Mouse (Mus musculus): ENCODE measurements at regions not wholly inside any gene's neighbourhood (a gene's known extent, or its start where the extent isn't known, plus 50 kb on each side); places are given as distances from the start of the nearest gene placed in this dataset.
"Not testable (repeated sequence)": the region's sequence is repeated elsewhere in the genome, so short reads cannot be mapped to it uniquely, and the experiment has no call there.

DNA sequence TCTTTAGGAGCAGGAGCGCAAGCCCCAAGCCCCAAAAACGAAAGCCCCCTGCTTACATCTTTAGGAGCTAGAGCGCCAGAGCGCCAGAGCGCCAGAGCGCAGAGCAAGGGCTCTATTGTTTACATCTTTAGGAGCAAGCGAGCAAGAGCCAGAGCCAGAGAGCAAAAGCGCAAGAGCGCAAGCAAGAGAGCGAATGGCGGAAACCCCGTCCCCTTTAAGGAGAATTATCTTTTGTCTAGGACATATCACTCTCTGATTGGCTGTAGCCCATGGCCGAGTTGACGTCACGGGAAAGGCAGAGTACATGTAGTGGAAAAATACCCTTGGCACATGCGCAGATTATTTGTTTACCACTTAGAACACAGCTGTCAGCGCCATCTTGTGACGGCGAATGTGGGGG, 269.7 kb upstream of the Smim15 start:
- DNase-seq (ENCODE audit: low spot score in 2 of 2): not testable (repeated sequence)

GRCm38 (mm10) chr13:107767262-107767624, 277.0 kb upstream of the Smim15 start:
- DNase-seq (ENCODE audit: low spot score in 2 of 2): no peak

DNA sequence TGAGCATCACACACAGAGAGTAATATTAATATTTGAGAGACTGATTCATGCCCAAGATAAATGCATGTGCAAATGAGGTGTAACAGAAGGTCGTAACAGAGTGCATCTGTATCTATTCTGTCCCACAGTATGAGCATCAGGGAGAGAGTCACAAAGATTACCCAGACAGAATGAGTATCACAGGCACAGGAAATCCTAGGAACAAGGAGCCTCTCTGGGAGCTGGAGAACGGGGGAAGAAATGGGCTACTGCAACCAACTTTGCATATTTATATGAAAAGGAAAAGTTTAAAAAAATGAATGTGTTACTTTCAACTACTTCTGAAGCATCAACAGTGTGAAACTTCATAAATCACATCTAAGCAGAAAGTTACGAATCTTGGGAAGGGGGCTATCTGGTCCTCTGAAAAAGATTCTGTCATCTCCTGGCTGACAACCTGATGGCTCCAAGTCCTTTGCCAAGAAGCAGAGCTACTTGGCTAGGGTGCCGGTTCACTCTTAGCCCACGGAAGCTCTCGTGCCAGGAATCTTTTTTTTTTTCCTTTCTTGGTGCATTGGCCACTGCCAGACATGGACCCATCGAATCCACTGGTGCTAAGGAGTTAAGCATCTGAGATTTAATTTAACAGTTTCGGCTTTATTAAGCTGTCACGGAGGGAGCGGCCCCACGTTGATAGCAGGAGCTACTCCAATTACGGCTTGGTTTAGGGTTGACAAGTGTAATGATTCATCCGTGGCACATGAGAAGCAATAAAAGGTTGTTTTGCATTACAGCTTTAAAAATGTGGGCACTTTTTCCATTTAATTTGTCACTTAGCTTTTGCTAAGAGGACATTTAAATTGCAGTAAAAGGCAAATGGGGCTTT, 277.6 kb upstream of the Smim15 start:
- DNase-seq (ENCODE audit: low spot score in 2 of 2): peak in 1 of 2 experiments; percentile 33

GRCm38 (mm10) chr13:107763911-107764310, 280.3 kb upstream of the Smim15 start:
- no peak for DNase-seq (ENCODE audit: low spot score in 2 of 2)

GRCm38 (mm10) chr13:107760511-107760910, 283.7 kb upstream of the Smim15 start:
- DNase-seq (ENCODE audit: low spot score in 2 of 2): no peak

- no peak for DNase-seq (ENCODE audit: low spot score in 2 of 2)
These were observed 285.7 kb upstream of the Smim15 start for GRCm38 (mm10) chr13:107758327-107759095.

GRCm38 (mm10) chr13:107752745-107753144, 291.5 kb upstream of the Smim15 start:
- DNase-seq (ENCODE audit: low spot score in 2 of 2): no peak

DNA sequence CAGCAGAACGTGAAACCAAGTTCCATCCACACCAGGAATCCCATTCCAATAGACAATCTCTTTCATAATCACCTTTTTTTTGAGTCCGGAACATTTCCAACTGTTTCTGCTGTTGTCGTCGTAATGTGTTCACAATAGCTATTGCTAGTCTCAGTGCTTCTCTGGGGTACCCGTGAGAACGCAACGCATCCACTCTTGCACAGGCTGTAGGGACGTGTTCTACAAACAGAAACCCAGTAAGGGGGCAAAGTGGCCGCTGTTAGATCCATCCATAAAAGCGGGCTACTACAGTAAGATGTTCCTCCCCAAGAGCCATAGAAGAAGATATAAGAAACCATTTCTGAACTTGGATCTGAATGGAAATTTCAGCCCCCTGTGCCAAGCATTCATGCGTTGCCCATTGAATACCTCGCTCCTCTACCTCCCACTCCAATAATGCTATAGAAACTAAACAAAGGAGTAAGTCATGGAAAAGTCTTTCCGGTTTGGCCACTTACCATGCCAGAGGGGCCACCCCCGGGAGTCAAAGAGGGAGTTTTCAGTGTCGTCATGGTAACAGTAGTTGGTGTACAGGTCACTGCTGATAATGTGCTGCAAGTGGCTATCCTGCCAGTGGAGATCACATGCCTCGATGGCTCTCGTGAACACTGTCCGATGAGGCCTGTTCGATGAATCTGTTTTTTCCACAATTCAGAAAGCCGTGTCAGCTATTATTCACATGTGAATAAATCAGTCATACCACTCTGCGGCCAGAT, 300.6 kb upstream of the Smim15 start:
- no peak for DNase-seq (ENCODE audit: low spot score in 2 of 2)

- no peak for DNase-seq (ENCODE audit: low spot score in 2 of 2)
These were observed 307.7 kb upstream of the Smim15 start for GRCm38 (mm10) chr13:107736581-107736980.

DNA sequence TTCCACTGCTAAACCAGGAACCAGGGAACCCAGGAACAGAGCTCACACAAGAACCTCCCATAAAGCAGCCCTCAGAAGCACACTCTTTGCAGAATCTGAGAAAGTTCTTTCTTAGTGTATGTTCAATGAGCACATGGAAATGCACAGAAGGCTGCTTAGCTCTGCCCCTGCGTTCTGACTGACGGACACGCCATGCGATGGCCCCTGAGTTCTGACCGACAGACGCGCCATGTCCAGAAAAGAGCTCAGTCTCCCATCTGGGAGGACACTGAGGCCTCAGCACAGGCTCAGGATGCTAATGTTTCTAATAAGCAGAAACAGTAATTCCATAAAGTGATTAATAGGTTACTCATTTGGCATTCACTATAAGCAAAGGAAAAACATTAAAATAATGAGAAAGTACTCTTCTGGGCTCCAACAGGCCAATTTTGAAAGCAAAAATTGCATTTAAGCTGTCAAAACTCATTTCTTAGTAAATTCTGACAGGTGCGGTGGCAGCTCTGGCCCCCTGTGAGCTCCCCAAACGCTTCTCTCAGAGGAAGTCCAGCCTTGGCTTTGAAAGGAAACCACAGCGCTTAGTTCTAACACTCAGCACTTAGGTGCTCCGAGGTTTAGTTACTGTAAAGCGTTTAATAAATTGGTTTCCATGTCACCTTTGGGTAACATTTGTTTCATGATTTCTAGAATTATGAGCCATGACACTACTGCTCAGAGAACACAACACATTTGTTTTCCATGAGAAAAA, 309.9 kb upstream of the Smim15 start:
- DNase-seq (ENCODE audit: low spot score in 2 of 2): no peak

GRCm38 (mm10) chr13:107730976-107731375, 313.3 kb upstream of the Smim15 start:
- no peak for DNase-seq (ENCODE audit: low spot score in 2 of 2)

GRCm38 (mm10) chr13:107726491-107726890, 317.8 kb upstream of the Smim15 start:
- no peak for DNase-seq (ENCODE audit: low spot score in 2 of 2)

GRCm38 (mm10) chr13:107721901-107722300, 322.3 kb upstream of the Smim15 start:
- DNase-seq (ENCODE audit: low spot score in 2 of 2): no peak

DNA sequence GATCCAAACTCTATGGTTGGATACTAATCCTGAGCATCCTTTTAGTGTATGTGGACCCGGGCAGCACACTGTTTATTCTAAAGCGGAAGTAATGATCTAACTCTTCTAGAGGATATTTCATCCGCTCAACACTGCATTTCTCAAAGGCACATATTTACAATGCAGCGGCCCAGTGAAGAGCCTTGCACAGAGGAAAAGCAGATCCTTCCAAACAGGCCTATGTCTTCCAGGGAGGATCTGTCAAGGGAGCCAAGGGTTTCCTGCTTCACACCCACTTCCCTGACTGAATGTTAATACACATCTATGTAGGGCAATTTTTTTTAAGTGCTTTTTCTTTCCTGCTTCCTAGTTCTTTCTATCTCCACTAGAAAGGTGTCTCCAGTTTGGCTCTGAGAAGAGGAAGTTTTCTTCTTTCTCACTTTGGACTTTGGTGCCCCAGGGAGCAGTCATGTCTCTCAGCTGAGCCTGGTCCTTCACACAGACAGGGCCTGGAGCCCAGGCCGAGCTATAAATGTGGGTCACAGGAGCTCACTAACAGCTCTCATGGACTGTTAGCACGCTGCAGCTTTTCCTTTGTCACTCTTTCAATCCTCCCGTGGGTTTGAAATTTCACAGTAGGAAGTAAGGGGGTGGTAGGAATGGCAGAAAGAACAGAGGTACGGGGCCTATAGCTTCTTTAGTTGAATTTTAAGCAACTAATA, 323.2 kb upstream of the Smim15 start:
- DNase-seq (ENCODE audit: low spot score in 2 of 2): no peak

- no peak for DNase-seq (ENCODE audit: low spot score in 2 of 2)
These were observed 325.1 kb upstream of the Smim15 start for GRCm38 (mm10) chr13:107718973-107719620.

DNA sequence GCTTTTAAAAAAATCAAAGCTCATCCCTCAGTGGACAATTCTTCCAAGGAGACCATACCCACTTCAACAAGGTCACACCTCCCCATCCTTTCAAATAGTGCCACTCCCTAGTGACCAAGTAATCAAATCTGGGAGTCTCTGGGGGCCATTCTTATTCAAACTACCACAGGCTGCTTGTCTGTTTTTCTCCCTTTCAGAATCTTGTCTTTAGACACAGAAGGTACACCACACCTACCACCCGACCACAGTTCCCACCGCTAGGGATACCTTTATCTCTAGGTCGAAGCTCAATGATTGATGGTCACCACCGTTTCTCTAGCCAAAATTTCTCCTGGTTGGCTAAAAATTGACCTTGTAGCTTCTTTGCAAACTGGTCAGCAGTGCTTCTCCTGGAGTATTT, 328.6 kb upstream of the Smim15 start:
- no peak for DNase-seq (ENCODE audit: low spot score in 2 of 2)

DNA sequence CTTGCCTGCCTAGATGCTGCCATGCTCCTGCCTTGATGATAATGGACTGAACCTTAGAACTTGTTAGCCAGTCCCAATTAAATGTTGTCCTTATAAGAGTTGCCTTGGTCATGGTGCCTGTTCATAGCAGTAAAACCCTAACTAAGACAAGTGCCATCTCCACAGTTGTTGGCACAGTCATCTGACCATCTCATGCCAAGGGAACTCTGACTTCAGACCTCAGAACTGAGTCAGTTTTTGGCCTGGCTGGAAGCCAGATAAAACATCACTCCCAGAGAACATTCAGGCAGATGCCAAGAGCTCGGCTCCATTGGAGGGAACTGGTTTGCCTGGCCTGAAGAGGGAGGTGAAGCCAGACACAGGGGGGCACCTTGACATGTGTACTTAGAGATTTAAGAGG, 330.2 kb upstream of the Smim15 start:
- DNase-seq (ENCODE audit: low spot score in 2 of 2): no peak

- no peak for DNase-seq (ENCODE audit: low spot score in 2 of 2)
These were observed 332.8 kb upstream of the Smim15 start for GRCm38 (mm10) chr13:107711341-107711994.

- DNase-seq (ENCODE audit: low spot score in 2 of 2): no peak
These were observed 333.9 kb upstream of the Smim15 start for GRCm38 (mm10) chr13:107710368-107710767.

DNA sequence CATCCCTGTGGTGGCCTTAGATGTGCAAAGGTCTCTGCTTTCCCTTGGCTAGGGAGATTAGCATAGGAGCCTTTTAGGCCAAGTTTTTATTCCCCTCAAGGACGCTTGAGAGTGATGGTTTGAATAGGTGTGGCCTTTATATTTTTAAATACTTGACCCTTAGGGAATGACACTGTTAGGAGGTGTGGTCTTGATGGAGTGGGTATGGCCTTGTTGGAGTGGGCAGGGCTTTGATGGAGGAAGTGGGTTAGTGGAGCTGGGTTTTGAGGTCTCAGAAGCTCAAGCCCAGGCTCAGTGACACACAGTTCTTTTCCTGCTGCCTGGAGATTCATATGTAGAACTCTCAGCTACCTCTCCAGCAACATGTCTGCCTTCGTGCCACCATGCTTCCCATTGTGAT, 334.4 kb upstream of the Smim15 start:
- no peak for DNase-seq (ENCODE audit: low spot score in 2 of 2)
